Mouse (Mus musculus) spleen, adult 2 months (tissue): ENCODE measurements around the gene Fam110c.

ENCODE experiments used
- CTCF ChIP-seq: fragments of 200-500 bp; IDR thresholded peaks from 2 replicates; pipeline ENCODE4 v1.5.1; 2011; ENCODE audit warnings: mild to moderate bottlenecking, inconsistent platforms; ENCODE audit not compliant: insufficient read depth, insufficient read length, insufficient replicate concordance; ENCODE audit errors: extremely low read depth
- POLR2A ChIP-seq: fragments of 200-500 bp; IDR thresholded peaks from 2 replicates; pipeline ENCODE4 v1.6.1; 2011; ENCODE audit warnings: low read depth, low read length, inconsistent platforms

DNA sequence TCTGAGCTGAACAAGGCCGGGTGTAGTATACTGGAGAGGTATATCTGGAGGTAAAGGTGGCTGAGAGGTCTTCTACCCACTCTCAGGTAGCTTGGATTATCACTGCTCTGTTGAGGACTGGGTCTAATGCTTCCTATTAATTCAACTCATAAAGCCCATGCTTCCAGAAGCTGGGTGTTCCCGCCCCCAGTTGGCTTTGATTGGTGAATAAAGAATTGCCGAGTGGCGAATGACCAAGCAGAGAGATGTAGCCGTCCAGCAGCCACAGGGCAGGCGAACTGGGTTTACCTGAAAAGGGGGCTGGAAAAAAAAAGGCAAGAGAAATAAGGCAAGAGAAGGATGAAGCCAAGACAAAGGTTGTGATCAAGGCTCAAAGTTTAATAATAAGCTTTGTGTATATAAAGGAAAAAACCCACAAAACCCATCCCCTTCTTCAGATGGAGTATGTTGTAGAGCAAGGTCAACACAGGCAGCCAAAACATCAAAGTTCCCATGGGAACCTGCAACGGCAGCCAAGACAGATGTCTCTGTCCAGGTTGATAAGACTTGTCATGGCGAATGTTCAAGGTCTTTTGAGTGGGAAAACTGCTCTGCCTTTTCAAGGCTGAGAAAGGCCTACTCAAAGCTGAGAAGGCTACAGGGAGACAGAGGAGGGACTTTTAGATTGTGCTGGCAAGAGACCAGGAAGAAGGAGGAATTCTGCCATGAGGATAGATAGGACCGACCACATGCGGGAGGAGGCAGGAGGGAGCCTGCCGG lies 17.4 kb downstream of the Fam110c start:
- no peak for TF ChIP-seq CTCF
- TF ChIP-seq POLR2A = no peak
